Mouse (Mus musculus): ENCODE measurements around the gene Mthfd1l. TPM values are rescaled to one million over a fixed set of nuclear protein-coding genes. Genes with fewer than 3 reads are reported as not detected.

Mthfd1l gene
- total and polyA plus RNA-seq, 2 experiments from 2014 or later: 2.8 to 3.0 TPM

- Histone ChIP-seq H3K27ac (ENCODE audit: low read depth) (no peak overlapping the region), H3K27me3 (ENCODE audit: control insufficient read depth, insufficient read depth, low read length) (no peaks in the 10 kb centered on the region), H3K4me3 (ENCODE audit: low read depth, low read length) (no peak overlapping the region), H3K9ac (replicated peaks; ENCODE audit: low read depth, low read length) (no peak overlapping the region), H3K36me3 (replicated peaks; ENCODE audit: control insufficient read depth, insufficient read depth, low read length) (no peaks in the 10 kb centered on the region), H3K9me3 (replicated peaks; ENCODE audit: control insufficient read depth, low read length) (no peaks in the 10 kb centered on the region), H3K4me2 (ENCODE audit: low read depth, low read length) (no peak overlapping the region), H3K4me1 (ENCODE audit: control insufficient read depth, insufficient read depth) (peaks cover 15% of the 10 kb centered on the region)
- 82% methylated on average over 1 of the region's 1 CpGs for WGBS
- TF ChIP-seq CTCF (IDR thresholded peaks at IDR 0.05; ENCODE audit: low read depth) (no peak), EP300 (IDR thresholded peaks at IDR 0.05; ENCODE audit: low read depth) (no peak)
- no peak for DNase-seq (ENCODE audit: low spot score)
- ATAC-seq (ENCODE audit: insufficient read depth, low read depth): no peak
These were observed 151.2 kb downstream of the Mthfd1l start for GRCm38 (mm10) chr10:4124148-4124547.

- Histone ChIP-seq H3K27me3 (ENCODE audit: control insufficient read depth, insufficient read depth, low read length) (no peaks in the 10 kb centered on the region), H3K4me1 (ENCODE audit: control insufficient read depth, insufficient read depth) (peaks cover 16% of the 10 kb centered on the region), H3K27ac (ENCODE audit: low read depth) (no peak overlapping the region), H3K9me3 (replicated peaks; ENCODE audit: control insufficient read depth, low read length) (no peaks in the 10 kb centered on the region), H3K9ac (replicated peaks; ENCODE audit: low read depth, low read length) (no peak overlapping the region), H3K4me3 (ENCODE audit: low read depth, low read length) (no peak overlapping the region), H3K4me2 (ENCODE audit: low read depth, low read length) (no peak overlapping the region), H3K36me3 (replicated peaks; ENCODE audit: control insufficient read depth, insufficient read depth, low read length) (no peaks in the 10 kb centered on the region)
- ATAC-seq (ENCODE audit: insufficient read depth, low read depth): no peak
- WGBS: 89% methylated on average over 7 of the region's 7 CpGs
- no peak for DNase-seq (ENCODE audit: low spot score)
- TF ChIP-seq EP300 (IDR thresholded peaks at IDR 0.05; ENCODE audit: low read depth) (no peak), CTCF (IDR thresholded peaks at IDR 0.05; ENCODE audit: low read depth) (no peak)
These were observed 152.3 kb downstream of the Mthfd1l start for GRCm38 (mm10) chr10:4125232-4125631.

- ATAC-seq (ENCODE audit: insufficient read depth, low read depth): no peak
- DNase-seq (ENCODE audit: low spot score): no peak
- TF ChIP-seq CTCF (IDR thresholded peaks at IDR 0.05; ENCODE audit: low read depth): no peak
- no peak for TF ChIP-seq EP300 (IDR thresholded peaks at IDR 0.05; ENCODE audit: low read depth)
- H3K27me3 ChIP-seq (ENCODE audit: control insufficient read depth, insufficient read depth, low read length): no peaks in the 10 kb centered on the region
- H3K9me3 ChIP-seq (replicated peaks; ENCODE audit: control insufficient read depth, low read length): no peaks in the 10 kb centered on the region
- no peak overlapping the region for H3K4me3 ChIP-seq (ENCODE audit: low read depth, low read length)
- H3K27ac ChIP-seq (ENCODE audit: low read depth): 0 out of 2 replicates have a peak overlapping the region, but pooled peaks have one; percentile 9
- peaks cover 11% of the 10 kb centered on the region for H3K4me1 ChIP-seq (ENCODE audit: control insufficient read depth, insufficient read depth)
- 59% methylated on average over 8 of the region's 8 CpGs for WGBS
- H3K36me3 ChIP-seq (replicated peaks; ENCODE audit: control insufficient read depth, insufficient read depth, low read length): no peaks in the 10 kb centered on the region
- no peak overlapping the region for H3K4me2 ChIP-seq (ENCODE audit: low read depth, low read length)
- no peak overlapping the region for H3K9ac ChIP-seq (replicated peaks; ENCODE audit: low read depth, low read length)
These were observed 153.6 kb downstream of the Mthfd1l start for GRCm38 (mm10) chr10:4126335-4127012.

GRCm38 (mm10) chr10:4128411-4128810, 155.5 kb downstream of the Mthfd1l start:
- H3K4me1 ChIP-seq (ENCODE audit: control insufficient read depth, insufficient read depth): peaks cover 9% of the 10 kb centered on the region
- DNase-seq (ENCODE audit: low spot score): no peak
- 62% methylated on average over 10 of the region's 10 CpGs for WGBS

GRCm38 (mm10) chr10:4128915-4129314, 156.0 kb downstream of the Mthfd1l start:
- TF ChIP-seq EP300 (IDR thresholded peaks at IDR 0.05; ENCODE audit: low read depth) (no peak), CTCF (IDR thresholded peaks at IDR 0.05; ENCODE audit: low read depth) (no peak)
- peak; percentile 65; the same call in 1 of the 2 replicates for ATAC-seq (ENCODE audit: insufficient read depth, low read depth)

More at GRCm38 (mm10) chr10:4128411-4128810, 155.5 kb downstream of the Mthfd1l start:
- H3K9ac ChIP-seq (replicated peaks; ENCODE audit: low read depth, low read length): no peak overlapping the region
- no peaks in the 10 kb centered on the region for H3K9me3 ChIP-seq (replicated peaks; ENCODE audit: control insufficient read depth, low read length)
- no peak overlapping the region for H3K4me2 ChIP-seq (ENCODE audit: low read depth, low read length)
- ATAC-seq (ENCODE audit: insufficient read depth, low read depth): peak; percentile 17; the same call in 1 of the 2 replicates
- no peaks in the 10 kb centered on the region for H3K27me3 ChIP-seq (ENCODE audit: control insufficient read depth, insufficient read depth, low read length)
- H3K36me3 ChIP-seq (replicated peaks; ENCODE audit: control insufficient read depth, insufficient read depth, low read length): no peaks in the 10 kb centered on the region
- H3K4me3 ChIP-seq (ENCODE audit: low read depth, low read length): no peak overlapping the region
- peak overlapping the region; percentile 22 for H3K27ac ChIP-seq (ENCODE audit: low read depth)
- TF ChIP-seq CTCF (IDR thresholded peaks at IDR 0.05; ENCODE audit: low read depth) (no peak), EP300 (IDR thresholded peaks at IDR 0.05; ENCODE audit: low read depth) (no peak)

More at GRCm38 (mm10) chr10:4128915-4129314, 156.0 kb downstream of the Mthfd1l start:
- Histone ChIP-seq H3K27ac (ENCODE audit: low read depth) (peak overlapping the region; percentile 22; the same call in 1 of the 2 replicates), H3K36me3 (replicated peaks; ENCODE audit: control insufficient read depth, insufficient read depth, low read length) (no peaks in the 10 kb centered on the region), H3K9ac (replicated peaks; ENCODE audit: low read depth, low read length) (no peak overlapping the region), H3K9me3 (replicated peaks; ENCODE audit: control insufficient read depth, low read length) (no peaks in the 10 kb centered on the region), H3K27me3 (ENCODE audit: control insufficient read depth, insufficient read depth, low read length) (no peaks in the 10 kb centered on the region), H3K4me1 (ENCODE audit: control insufficient read depth, insufficient read depth) (peaks cover 4% of the 10 kb centered on the region; the same call in 1 of the 2 replicates), H3K4me3 (ENCODE audit: low read depth, low read length) (no peak overlapping the region), H3K4me2 (ENCODE audit: low read depth, low read length) (no peak overlapping the region)
- DNase-seq (ENCODE audit: low spot score): peak; percentile 34
- WGBS: 47% methylated on average over 4 of the region's 4 CpGs
